Mouse (Mus musculus): ENCODE data around the gene BC035044.
A peak's percentile ranks its signal among the peaks of the same experiment; 100 is the strongest.

The BC035044 gene

GRCm38 (mm10) chr6:128826781-128827180 is 64.1 kb downstream of the BC035044 start:
- DNase-seq: no peak

GRCm38 (mm10) chr6:128826132-128826531 is 64.8 kb downstream of the BC035044 start, which contains the start of the genes Gm44511 and Klrb1b:
Gene Gm44511 (minus strand): TSS chr6:128826315.
Gene Klrb1b (minus strand): TSS chr6:128826331.
- DNase-seq: no peak

- no peak for DNase-seq
Observed at GRCm38 (mm10) chr6:128818083-128818802, 72.7 kb downstream of the BC035044 start.

DNA sequence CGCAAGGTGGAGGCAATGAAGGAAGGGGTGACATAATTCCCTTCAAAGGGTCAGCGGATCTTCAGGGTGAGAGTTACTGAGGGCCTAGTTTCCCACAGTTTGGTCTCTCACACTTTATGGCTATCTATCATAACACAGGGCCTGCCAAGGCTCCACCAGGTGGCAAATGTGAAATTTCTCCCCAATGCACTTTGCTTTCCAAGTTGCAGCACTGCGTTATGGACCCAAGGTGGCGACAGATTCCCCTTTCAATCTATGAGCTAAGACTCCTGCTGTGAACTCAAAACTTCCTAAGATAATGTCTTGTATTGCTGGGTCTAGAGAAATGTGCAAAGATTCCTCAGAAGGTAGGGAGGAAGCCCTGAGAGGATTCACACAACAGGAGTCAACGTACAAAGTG is 82.4 kb downstream of the BC035044 start:
- no peak for DNase-seq

DNA sequence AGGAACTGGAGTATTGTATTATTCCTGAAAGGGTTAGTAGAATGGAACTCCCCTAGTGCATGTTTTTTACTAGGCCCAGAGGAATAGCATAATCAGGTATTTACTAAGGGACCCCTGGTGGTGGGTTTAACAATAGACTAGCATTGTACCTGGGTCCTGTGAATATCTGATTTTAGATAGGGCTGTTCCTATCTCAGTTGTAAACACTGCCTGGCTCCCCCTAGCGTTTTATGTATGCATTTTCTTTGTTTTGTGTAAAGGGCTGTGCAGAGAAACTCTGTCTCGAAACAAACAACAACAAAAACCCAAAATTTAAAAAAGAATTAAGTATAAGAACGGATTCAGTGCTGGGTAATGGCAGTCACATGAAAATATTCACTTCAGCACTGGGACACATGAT is 83.9 kb downstream of the BC035044 start:
- DNase-seq: no peak

- peak; percentile 38 for DNase-seq
Observed at GRCm38 (mm10) chr6:128804823-128805640, 85.9 kb downstream of the BC035044 start.

DNA sequence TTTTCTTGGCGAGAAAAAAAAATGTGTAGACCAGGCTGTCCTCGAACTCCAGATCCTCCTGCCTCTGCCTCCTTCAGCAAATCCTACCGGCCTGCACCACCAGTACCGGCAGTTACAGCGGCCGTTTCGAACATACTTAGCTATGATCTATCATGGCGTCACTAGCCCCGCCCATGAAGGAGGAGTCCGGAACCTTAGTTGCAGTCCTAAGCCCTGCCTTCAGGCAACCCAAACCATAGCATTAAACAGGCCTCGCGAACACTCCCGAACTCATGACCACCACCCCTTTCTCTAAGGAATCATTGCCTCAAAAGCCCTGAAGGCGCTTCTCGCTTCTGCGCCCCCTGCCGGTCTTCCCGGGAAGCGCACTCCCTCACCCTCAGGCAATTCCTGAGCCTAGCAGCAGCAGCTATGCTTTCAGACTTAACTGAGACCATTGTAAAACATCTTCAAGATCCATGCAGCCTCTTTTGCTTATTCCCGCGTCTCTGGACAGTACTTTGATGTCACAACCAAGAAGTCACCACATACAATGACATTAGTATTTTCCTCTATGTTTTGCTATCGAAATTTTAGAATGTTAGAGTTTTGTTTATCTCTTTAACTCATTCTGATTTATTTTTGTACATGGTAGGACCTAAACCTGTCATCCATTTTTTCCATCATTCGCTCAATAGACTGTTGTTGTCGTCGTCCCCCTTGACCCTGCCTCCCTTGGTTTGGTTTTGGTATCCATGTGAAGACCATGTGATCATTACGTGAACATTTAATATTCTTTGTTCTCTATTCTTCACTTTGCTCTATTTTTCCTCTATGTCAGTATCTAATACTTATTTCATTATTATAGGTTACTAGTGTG is 87.7 kb downstream of the BC035044 start:
- DNase-seq: peak; percentile 97

- DNase-seq: no peak
Observed at GRCm38 (mm10) chr6:128802557-128802956, 88.4 kb downstream of the BC035044 start.

DNA sequence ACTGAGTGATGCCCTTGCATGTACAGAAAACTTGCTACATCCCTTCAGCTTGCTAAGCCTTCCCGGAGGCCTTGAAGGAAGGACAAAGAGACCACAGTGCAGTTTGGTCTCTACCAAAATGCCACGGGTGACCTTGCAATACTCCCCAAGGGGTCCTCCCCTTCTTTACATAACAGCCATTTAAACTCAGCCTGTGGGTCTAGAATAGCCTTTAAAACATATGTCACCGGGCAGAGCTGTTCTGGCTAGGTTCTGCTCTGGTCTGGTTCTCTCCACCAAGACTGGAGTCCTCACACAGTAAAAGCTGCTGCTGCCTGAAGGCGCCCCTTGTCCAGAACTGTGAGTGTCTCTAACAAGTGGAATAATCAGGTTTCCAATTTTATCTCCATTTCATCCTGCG is 90.2 kb downstream of the BC035044 start:
- peak; percentile 10 for DNase-seq

DNA sequence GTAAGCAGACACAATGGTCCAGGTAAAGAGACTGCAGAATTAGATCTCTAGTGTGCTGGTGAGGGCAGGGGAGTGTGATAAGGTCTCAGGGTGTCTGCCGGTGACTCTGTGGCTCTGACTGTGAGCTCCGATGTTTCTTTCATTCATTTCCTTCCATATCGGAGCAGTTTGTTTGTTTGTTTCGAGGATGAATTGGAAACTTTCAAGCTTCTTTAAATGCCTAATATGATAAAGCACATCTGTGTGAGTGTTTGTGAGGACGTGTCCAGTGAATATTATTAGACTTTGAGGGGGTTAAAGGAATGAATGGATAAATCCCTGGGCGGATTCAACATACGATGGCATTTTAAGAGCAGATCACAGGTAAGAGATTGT is 91.0 kb downstream of the BC035044 start:
- DNase-seq: no peak

DNA sequence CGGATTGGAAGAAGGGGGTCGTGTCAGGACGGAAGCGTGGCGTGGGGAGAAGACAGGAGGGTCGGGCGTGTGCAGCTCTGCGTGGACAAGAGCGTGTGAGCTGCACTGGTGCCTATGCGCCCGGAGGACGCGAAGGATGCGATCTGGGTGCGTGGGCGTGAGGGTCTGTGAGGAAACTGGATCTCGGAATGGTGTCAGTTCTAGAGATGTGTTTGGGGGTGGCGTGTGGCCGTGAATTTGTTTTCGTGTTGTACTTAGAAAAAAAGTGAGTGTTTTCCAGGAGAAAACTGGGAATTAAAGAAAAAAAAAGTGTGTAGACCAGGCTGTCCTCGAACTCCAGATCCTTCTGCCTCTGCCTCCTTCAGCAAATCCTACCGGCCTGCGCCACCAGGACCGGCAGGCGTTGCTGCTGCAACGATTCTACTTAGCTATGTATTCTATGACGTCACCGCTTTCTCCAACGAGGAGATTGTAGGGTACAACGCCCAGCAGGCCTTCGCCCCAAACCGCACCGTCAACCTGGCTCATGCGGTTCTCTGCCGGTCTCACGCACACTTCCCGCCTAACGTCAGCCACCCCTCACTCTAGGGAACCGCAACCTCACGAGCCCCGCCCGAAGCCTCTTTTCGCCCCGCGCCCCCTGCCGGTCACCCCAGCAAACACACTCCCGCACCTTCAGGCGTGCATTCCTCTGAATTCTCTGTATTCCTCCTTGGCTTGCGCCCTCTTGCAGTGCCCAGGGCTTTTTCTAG is 91.6 kb downstream of the BC035044 start:
- DNase-seq: peak; percentile 93

Measured in cerebellum, adult 9-11 months (tissue).